Mouse (Mus musculus): Measurements from ENCODE around the gene Fbxo24. TPM values are rescaled to one million over a fixed set of nuclear protein-coding genes. Genes with fewer than 3 reads are reported as not detected.
A peak's percentile ranks its signal among the peaks of the same experiment; 100 is the strongest.

Gene Fbxo24
- polyA plus RNA-seq, 1 experiment, result 0.72 TPM

- Histone ChIP-seq H3K4me2 (ENCODE audit: low read depth) (no peak overlapping the region), H3K36me3 (ENCODE audit: control insufficient read depth, insufficient read depth) (no peaks in the 10 kb centered on the region), H3K4me3 (no peak overlapping the region), H3K27me3 (ENCODE audit: control insufficient read depth, insufficient read depth, insufficient read length) (no peaks in the 10 kb centered on the region), H3K79me2 (ENCODE audit: control insufficient read depth, insufficient read depth) (no peaks in the 10 kb centered on the region), H3ac (ENCODE audit: control insufficient read depth, insufficient read length) (no peak overlapping the region)
- TF ChIP-seq SRF (IDR thresholded peaks at IDR 0.05; ENCODE audit: control insufficient read depth, insufficient read length, low read depth) (no peak), MYOD1 (IDR thresholded peaks at IDR 0.05; ENCODE audit: control insufficient read depth in 1 of 3, insufficient read length in 2 of 3, low read depth in 2 of 3) (no peak), TCF12 (IDR thresholded peaks at IDR 0.05; ENCODE audit: insufficient read depth, poor library complexity, severe bottlenecking) (no peak), USF1 (IDR thresholded peaks at IDR 0.05; ENCODE audit: low read depth) (no peak), MYOG (IDR thresholded peaks at IDR 0.05; ENCODE audit: control insufficient read depth in 1 of 3, insufficient read depth in 1 of 3, insufficient read length in 2 of 3, low read depth in 2 of 3) (no peak), REST (IDR thresholded peaks at IDR 0.05; ENCODE audit: insufficient read depth, insufficient read length) (no peak), MAX (IDR thresholded peaks at IDR 0.05; ENCODE audit: low read depth) (no peak), E2F4 (IDR thresholded peaks at IDR 0.05; ENCODE audit: insufficient read depth) (no peak)
Observed at GRCm38 (mm10) chr5:137595921-137596320, 32.9 kb downstream of the Fbxo24 start.

GRCm38 (mm10) chr5:137590507-137590906 lies 38.3 kb downstream of the Fbxo24 start:
- H3ac ChIP-seq (ENCODE audit: control insufficient read depth, insufficient read length), result no peak overlapping the region
- no peaks in the 10 kb centered on the region for H3K79me2 ChIP-seq (ENCODE audit: control insufficient read depth, insufficient read depth)
- no peak overlapping the region for H3K4me3 ChIP-seq
- no peaks in the 10 kb centered on the region for H3K36me3 ChIP-seq (ENCODE audit: control insufficient read depth, insufficient read depth)
- no peak overlapping the region for H3K4me2 ChIP-seq (ENCODE audit: low read depth)
- TF ChIP-seq MYOG (IDR thresholded peaks at IDR 0.05; ENCODE audit: control insufficient read depth in 1 of 3, insufficient read depth in 1 of 3, insufficient read length in 2 of 3, low read depth in 2 of 3), result no peak
- no peak for TF ChIP-seq CEBPB (IDR thresholded peaks at IDR 0.05; ENCODE audit: insufficient read depth, poor library complexity, severe bottlenecking)
- TF ChIP-seq E2F4 (IDR thresholded peaks at IDR 0.05; ENCODE audit: insufficient read depth), result no peak
- no peak for TF ChIP-seq SRF (IDR thresholded peaks at IDR 0.05; ENCODE audit: control insufficient read depth, insufficient read length, low read depth)
- TF ChIP-seq TCF3 (IDR thresholded peaks at IDR 0.05; ENCODE audit: insufficient read length, low read depth), result no peak
- TF ChIP-seq TCF12 (IDR thresholded peaks at IDR 0.05; ENCODE audit: insufficient read depth, poor library complexity, severe bottlenecking), result no peak
- TF ChIP-seq POLR2AphosphoS2 (IDR thresholded peaks at IDR 0.05; ENCODE audit: insufficient read length, low read depth), result no peak
- no peak for TF ChIP-seq POLR2A (IDR thresholded peaks at IDR 0.05; ENCODE audit: insufficient read length, low read depth)
- H3K27me3 ChIP-seq (ENCODE audit: control insufficient read depth, insufficient read depth, insufficient read length), result no peaks in the 10 kb centered on the region

DNA sequence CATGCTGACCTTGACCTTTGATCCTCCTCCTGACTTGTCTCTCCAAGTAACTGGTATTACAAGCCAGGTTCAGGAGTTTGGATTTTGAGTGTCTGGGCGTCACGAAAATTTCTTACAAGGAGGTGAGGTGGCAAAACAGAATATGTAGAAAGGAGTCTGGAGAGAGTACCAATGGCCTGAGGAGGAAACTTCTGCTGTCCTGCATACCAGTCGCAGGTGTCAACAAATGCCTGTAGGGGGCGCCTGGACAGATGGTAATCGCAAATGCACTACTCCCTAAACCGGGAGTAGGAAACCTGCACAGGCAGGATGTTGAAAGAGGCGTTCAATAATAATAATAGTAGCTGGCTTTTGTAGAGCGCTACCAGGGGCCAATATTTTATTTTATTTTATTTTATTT lies 43.8 kb downstream of the Fbxo24 start:
- no peak overlapping the region for H3ac ChIP-seq (ENCODE audit: control insufficient read depth, insufficient read length)
- no peak overlapping the region for H3K4me3 ChIP-seq
- TF ChIP-seq TCF3 (IDR thresholded peaks at IDR 0.05; ENCODE audit: insufficient read length, low read depth), result no peak
- no peak for TF ChIP-seq CEBPB (IDR thresholded peaks at IDR 0.05; ENCODE audit: insufficient read depth, poor library complexity, severe bottlenecking)
- no peak for TF ChIP-seq REST (IDR thresholded peaks at IDR 0.05; ENCODE audit: insufficient read depth, insufficient read length)
- TF ChIP-seq MYOD1 (IDR thresholded peaks at IDR 0.05; ENCODE audit: control insufficient read depth in 1 of 3, insufficient read length in 2 of 3, low read depth in 2 of 3), result no peak
- H3K27me3 ChIP-seq (ENCODE audit: control insufficient read depth, insufficient read depth, insufficient read length), result peaks cover 20% of the 10 kb centered on the region
- no peaks in the 10 kb centered on the region for H3K36me3 ChIP-seq (ENCODE audit: control insufficient read depth, insufficient read depth)
- H3K79me2 ChIP-seq (ENCODE audit: control insufficient read depth, insufficient read depth), result no peaks in the 10 kb centered on the region
- no peak overlapping the region for H3K4me2 ChIP-seq (ENCODE audit: low read depth)

DNA sequence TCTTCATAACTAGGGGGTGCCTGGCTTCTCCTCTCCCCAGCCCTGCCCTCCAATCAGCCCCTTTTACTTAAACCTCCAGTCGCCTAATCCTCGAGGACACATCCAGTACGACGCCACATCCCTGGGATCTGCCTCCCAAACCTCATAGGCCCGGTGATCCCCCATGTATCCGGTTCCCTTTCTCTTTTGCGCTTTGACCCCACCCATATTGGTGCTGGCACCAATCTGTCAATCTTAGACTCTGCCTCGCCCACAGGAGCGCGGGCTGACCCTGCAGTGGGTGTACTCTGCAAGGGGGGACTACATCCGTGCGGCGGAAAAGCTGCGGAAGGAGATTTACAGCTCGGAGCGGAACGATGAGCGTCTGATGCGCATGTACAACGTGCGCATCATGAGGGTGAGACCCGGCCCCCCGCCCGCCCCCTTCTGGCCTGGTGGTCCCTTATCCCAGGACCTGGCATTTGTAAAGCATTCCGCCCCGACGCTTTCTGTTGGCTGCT lies 45.1 kb downstream of the Fbxo24 start:
- TF ChIP-seq SRF (IDR thresholded peaks at IDR 0.05; ENCODE audit: control insufficient read depth, insufficient read length, low read depth), result no peak
- TF ChIP-seq REST (IDR thresholded peaks at IDR 0.05; ENCODE audit: insufficient read depth, insufficient read length), result no peak
- TF ChIP-seq CEBPB (IDR thresholded peaks at IDR 0.05; ENCODE audit: insufficient read depth, poor library complexity, severe bottlenecking), result no peak
- no peak for TF ChIP-seq MYOD1 (IDR thresholded peaks at IDR 0.05; ENCODE audit: control insufficient read depth in 1 of 3, insufficient read length in 2 of 3, low read depth in 2 of 3)
- no peak for TF ChIP-seq POLR2A (IDR thresholded peaks at IDR 0.05; ENCODE audit: insufficient read length, low read depth)
- no peak for TF ChIP-seq TCF12 (IDR thresholded peaks at IDR 0.05; ENCODE audit: insufficient read depth, poor library complexity, severe bottlenecking)
- no peak for TF ChIP-seq MYOG (IDR thresholded peaks at IDR 0.05; ENCODE audit: control insufficient read depth in 1 of 3, insufficient read depth in 1 of 3, insufficient read length in 2 of 3, low read depth in 2 of 3)
- TF ChIP-seq USF1 (IDR thresholded peaks at IDR 0.05; ENCODE audit: low read depth), result no peak
- no peak for TF ChIP-seq POLR2AphosphoS2 (IDR thresholded peaks at IDR 0.05; ENCODE audit: insufficient read length, low read depth)
- TF ChIP-seq TCF3 (IDR thresholded peaks at IDR 0.05; ENCODE audit: insufficient read length, low read depth), result no peak
- TF ChIP-seq E2F4 (IDR thresholded peaks at IDR 0.05; ENCODE audit: insufficient read depth), result no peak
- no peak for TF ChIP-seq MAX (IDR thresholded peaks at IDR 0.05; ENCODE audit: low read depth)
- Histone ChIP-seq H3ac (ENCODE audit: control insufficient read depth, insufficient read length) (no peak overlapping the region), H3K4me2 (ENCODE audit: low read depth) (peak overlapping the region; percentile 45), H3K4me3 (no peak overlapping the region), H3K27me3 (ENCODE audit: control insufficient read depth, insufficient read depth, insufficient read length) (peaks cover 20% of the 10 kb centered on the region), H3K79me2 (ENCODE audit: control insufficient read depth, insufficient read depth) (no peaks in the 10 kb centered on the region), H3K36me3 (ENCODE audit: control insufficient read depth, insufficient read depth) (no peaks in the 10 kb centered on the region)

DNA sequence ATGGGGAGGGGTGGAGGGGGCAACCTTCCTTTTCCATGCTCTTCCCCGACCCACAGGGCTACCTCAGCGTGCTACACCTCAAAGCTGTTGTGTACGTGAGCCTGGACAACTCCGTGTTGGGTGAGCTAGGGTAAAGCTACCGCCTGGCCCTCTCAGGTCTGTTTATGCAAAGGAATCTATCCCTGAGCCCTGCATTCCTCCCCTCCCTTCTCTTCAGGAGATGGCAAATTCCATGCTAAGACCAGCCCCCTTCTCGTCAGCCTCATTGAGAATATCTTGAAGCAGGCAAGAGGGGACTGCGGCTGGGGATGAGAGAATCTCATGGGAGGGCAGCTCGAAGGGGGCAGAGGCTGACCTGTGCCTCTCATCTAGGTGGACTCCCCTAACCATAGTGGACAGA lies 46.1 kb downstream of the Fbxo24 start:
- no peaks in the 10 kb centered on the region for H3K36me3 ChIP-seq (ENCODE audit: control insufficient read depth, insufficient read depth)
- TF ChIP-seq SRF (IDR thresholded peaks at IDR 0.05; ENCODE audit: control insufficient read depth, insufficient read length, low read depth), result no peak
- no peak for TF ChIP-seq MAX (IDR thresholded peaks at IDR 0.05; ENCODE audit: low read depth)
- TF ChIP-seq USF1 (IDR thresholded peaks at IDR 0.05; ENCODE audit: low read depth), result no peak
- TF ChIP-seq TCF3 (IDR thresholded peaks at IDR 0.05; ENCODE audit: insufficient read length, low read depth), result no peak
- no peak for TF ChIP-seq REST (IDR thresholded peaks at IDR 0.05; ENCODE audit: insufficient read depth, insufficient read length)
- TF ChIP-seq POLR2AphosphoS2 (IDR thresholded peaks at IDR 0.05; ENCODE audit: insufficient read length, low read depth), result no peak
- TF ChIP-seq TCF12 (IDR thresholded peaks at IDR 0.05; ENCODE audit: insufficient read depth, poor library complexity, severe bottlenecking), result no peak
- TF ChIP-seq MYOD1 (IDR thresholded peaks at IDR 0.05; ENCODE audit: control insufficient read depth in 1 of 3, insufficient read length in 2 of 3, low read depth in 2 of 3), result no peak
- no peak overlapping the region for H3K4me3 ChIP-seq

More for the DNA sequence above, 46.1 kb downstream of the Fbxo24 start:
- Histone ChIP-seq H3K27me3 (ENCODE audit: control insufficient read depth, insufficient read depth, insufficient read length) (peaks cover 22% of the 10 kb centered on the region), H3ac (ENCODE audit: control insufficient read depth, insufficient read length) (no peak overlapping the region), H3K4me2 (ENCODE audit: low read depth) (no peak overlapping the region), H3K79me2 (ENCODE audit: control insufficient read depth, insufficient read depth) (no peaks in the 10 kb centered on the region)
